Mouse (Mus musculus) adrenal gland, postnatal 14 days (tissue): ENCODE measurements around the gene Gm20888. TPM values are rescaled to one million over a fixed set of nuclear protein-coding genes. Genes with fewer than 3 reads are reported as not detected.
"Not testable (repeated sequence)": the region's sequence is repeated elsewhere in the genome, so short reads cannot be mapped to it uniquely, and the experiment has no call there.

ENCODE experiments used
- DNase-seq: peaks from one replicate; pipeline ENCODE4 v3.0.0; 2021; ENCODE audit warnings: mixed read lengths
- long read RNA-seq, 2 experiments: library from polyadenylated mRNA; stranded (forward); transcript quantifications; one replicate each; pipeline ENCODE4 v2.0.0; 2021
- total RNA-seq: library from RNA; stranded (reverse); gene quantifications from 2 replicates; pipeline ENCODE4 v1.2.3, GENCODE M21; 2021

The Gm20888 gene
- total RNA-seq = not detected in 2 replicates
- long read RNA-seq, experiment 1 = 0 reads
- long read RNA-seq, experiment 2 = 0 reads

DNA sequence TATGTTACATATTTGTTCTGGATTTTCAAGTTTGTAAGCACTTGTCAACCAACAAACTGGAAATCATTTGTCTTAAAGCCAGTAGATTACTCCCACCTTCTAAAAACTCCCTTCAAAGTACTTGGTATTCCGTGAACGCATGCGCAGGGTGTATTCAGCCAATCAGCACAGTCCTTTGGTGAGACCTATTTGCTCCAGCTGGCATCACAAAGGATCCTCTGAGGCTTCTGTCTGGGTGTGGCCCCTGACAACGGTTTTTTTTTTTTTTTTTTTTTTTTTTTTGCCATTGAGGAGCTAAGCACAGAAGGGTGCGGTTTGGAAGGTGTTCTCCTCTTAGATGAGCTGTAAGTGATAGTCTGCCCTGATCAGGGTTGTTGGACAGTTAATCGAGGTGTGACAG, at the start of gene Gm20888:
Gene Gm20888 (plus strand): TSS at position 301 of the 400 bp plus-strand sequence.
- DNase-seq = not testable (repeated sequence)

Other genes starting within 250 kb of the Gm20888 start
- not detected in 2 replicates for gene Gm21118, start 168.2 kb upstream of the Gm20888 start, total RNA-seq
- not detected in 2 replicates for gene Gm29423, start 138.6 kb upstream of the Gm20888 start, total RNA-seq
- gene Gm29644, start 138.5 kb upstream of the Gm20888 start, total RNA-seq = not detected in 2 replicates